Mouse (Mus musculus): ENCODE results near the gene Stx5a.
A peak's percentile ranks its signal among the peaks of the same experiment; 100 is the strongest.

Gene Stx5a

DNA sequence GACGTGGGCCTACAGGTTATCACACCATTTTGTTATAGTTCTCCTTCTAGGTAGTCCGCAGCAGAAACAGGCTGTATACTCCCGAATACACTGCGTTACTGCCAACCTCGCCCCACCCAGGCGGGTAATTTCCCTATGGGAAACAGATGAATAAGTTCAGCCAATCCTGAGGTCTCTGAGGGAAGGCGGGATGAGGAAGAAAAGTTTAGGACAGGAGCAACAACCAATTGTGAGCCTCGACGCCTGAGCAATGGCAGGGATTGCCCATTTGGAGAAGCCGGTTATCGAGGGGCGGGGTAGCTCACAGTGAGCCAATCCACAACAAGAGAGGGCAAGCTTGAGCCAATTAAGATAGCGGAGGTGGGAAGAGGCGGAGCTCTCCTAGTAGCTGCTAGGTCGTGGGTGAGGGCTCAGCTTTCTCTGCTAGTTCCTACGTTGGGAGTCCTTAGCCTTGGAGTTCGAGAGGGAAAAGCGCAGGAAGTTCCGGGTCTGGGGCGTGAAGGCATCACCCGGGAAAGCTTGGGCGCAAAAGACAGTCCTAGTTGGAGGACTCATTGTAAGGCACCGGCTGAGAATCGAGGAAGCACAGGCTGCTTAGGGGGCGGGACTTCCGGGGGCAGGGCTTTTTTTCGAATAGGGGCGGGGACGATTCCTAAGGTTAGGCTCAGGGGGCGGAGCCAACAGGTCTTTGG is 61.1 kb downstream of the Stx5a start, which contains the start of gene Zbtb3:
Zbtb3 (plus strand) TSS at position 426 of the 692 bp plus-strand sequence.
- DNase-seq (ENCODE audit: low spot score): peak; percentile 92

DNA sequence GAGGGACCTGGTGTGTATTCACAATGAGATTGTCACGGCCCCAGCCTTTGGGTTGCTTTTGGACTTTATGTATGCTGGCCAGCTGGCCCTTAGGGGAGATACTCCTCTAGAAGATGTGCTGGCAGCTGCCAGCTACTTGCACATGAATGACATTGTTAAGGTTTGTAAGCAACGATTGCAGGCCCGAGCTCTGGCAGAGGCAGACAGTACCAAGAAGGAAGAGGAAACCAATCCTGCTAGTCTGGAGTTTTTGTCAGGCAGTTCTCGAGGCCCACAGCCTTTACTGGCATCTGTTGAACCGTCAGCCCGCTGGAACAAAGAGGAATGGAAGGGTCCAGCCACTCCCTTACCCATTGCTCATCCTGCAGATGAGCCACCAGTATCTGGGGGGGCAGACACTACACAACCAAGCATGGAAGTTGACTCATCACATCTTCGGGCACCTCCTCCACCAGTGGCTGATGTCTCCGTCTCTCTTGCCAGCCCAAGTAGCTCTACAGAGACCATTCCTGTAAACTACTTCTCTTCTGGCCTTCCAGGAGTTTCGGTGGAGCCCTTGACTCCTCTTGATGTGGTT is 62.1 kb downstream of the Stx5a start:
- DNase-seq (ENCODE audit: low spot score): no peak

DNA sequence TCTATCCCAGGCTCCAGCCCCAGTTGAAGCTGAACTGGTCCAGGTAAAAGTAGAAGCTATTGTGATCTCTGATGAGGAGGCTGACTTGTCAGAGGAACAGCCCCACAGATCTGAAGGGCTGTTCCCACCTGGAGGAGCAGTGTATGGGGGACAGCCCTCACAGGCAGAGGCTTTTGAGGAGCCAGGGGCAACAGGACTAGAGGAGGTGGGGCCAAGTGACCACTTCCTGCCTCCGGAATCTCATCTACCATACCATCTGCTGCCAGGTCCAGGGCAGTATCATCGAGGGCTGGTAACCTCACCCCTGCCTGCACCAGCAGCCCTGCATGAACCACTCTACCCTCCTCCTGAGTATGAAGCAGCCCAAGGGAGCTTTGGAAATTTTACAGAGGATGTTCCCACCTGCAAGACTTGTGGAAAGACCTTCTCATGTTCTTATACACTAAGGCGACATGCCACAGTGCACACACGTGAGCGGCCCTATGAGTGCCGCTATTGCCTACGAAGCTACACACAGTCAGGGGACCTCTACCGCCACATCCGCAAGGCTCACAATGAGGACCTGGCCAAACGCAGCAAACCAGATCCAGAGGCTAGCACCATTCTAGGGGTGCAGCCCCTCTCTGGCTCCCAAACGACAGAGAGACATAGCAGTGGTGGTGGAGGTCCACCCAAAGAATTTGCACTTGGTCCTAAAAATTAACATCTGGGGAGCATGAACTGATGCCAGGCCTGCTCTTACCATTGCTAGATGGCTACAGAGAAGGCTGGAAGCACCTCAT is 62.9 kb downstream of the Stx5a start:
- DNase-seq (ENCODE audit: low spot score): no peak

Data from testis, postnatal 10 days (tissue).